Mouse (Mus musculus) heart, embryonic 15.5 days (tissue): ENCODE results near the gene Gm3298. TPM values are rescaled to one million over a fixed set of nuclear protein-coding genes. Genes with fewer than 3 reads are reported as not detected.
"Not testable (repeated sequence)": the region's sequence is repeated elsewhere in the genome, so short reads cannot be mapped to it uniquely, and the experiment has no call there.

Experiments
- ATAC-seq: fragments of 200-750 bp; cut with Nextera tagmentation; replicated peaks from 2 replicates; pipeline ENCODE4 v1.8.0; 2017; ENCODE audit warnings: low read depth, moderate TSS enrichment; ENCODE audit not compliant: insufficient number of reproducible peaks, insufficient read depth, low FRiP score
- H3K27ac ChIP-seq: fragments of 300-500 bp; sonication (generic); 2 replicates; pipeline ENCODE4 v1.5.1; 2015; ENCODE audit warnings: mild to moderate bottlenecking, inconsistent platforms
- H3K27me3 ChIP-seq: fragments of 300-500 bp; sonication (generic); 2 replicates; pipeline ENCODE4 v1.6.1; 2015; ENCODE audit warnings: inconsistent platforms
- H3K36me3 ChIP-seq: fragments of 300-500 bp; sonication (generic); 2 replicates; pipeline ENCODE4 v1.6.1; 2015; ENCODE audit warnings: mild to moderate bottlenecking, inconsistent platforms
- H3K4me1 ChIP-seq: fragments of 300-500 bp; sonication (generic); replicated peaks from 2 replicates; pipeline ENCODE4 v1.6.1; 2015; ENCODE audit warnings: inconsistent platforms
- H3K4me2 ChIP-seq: fragments of 300-500 bp; sonication (generic); 2 replicates; pipeline ENCODE4 v1.6.1; 2015; ENCODE audit warnings: inconsistent platforms, mild to moderate bottlenecking, moderate library complexity
- H3K4me3 ChIP-seq: fragments of 300-500 bp; sonication (generic); 2 replicates; pipeline ENCODE4 v1.5.1; 2015; ENCODE audit warnings: mild to moderate bottlenecking, inconsistent platforms
- H3K9ac ChIP-seq: fragments of 300-500 bp; sonication (generic); 2 replicates; pipeline ENCODE4 v1.6.1; 2015; ENCODE audit warnings: mild to moderate bottlenecking, inconsistent platforms
- H3K9me3 ChIP-seq: fragments of 300-500 bp; sonication (generic); replicated peaks from 2 replicates; pipeline ENCODE4 v1.6.1; 2016; ENCODE audit warnings: inconsistent platforms
- WGBS: fragments of 180-500 bp; shearing (Covaris S2); methylation state at CpG from one replicate; pipeline ENCODE4 v1.1.7; 2015; ENCODE audit warnings: mixed read lengths; 5-methylcytosine and 5-hydroxymethylcytosine counted together
- polyA plus RNA-seq: library from polyadenylated mRNA; unstranded; fragments of >200 nt; fragmentation: Nextera tagmentation; extraction: Ambion mirVana; gene quantifications from 2 replicates; pipeline ENCODE4 v1.2.1, GENCODE M21; 2015

The Gm3298 gene
- polyA plus RNA-seq, result not detected in 2 replicates

DNA sequence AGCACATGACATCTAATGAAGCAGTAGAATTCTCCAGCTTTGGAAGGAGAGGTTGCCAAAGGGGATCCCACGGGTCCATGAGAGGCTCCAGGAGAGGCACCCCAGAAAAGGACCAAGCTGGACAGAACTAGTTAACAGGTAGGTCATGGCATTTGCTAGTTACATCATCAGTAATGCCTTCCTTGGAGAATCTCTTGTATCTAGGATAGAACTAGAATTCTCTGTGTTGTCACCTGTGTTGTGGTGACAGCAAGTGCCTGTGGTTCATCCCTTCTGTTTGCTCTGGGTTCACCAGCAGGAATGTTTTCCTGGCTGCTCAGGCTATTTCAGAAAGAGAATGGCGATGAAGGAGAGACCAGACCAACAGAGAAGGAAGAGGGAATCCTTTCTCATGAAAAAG is at the start of gene Gm3298:
TSS of gene Gm3298 (plus strand) at position 301 of the 400 bp plus-strand sequence.
- not testable (repeated sequence) for H3K4me3 ChIP-seq, H3K4me2 ChIP-seq, H3K36me3 ChIP-seq, ATAC-seq, H3K27me3 ChIP-seq, H3K9me3 ChIP-seq, H3K27ac ChIP-seq, H3K9ac ChIP-seq, H3K4me1 ChIP-seq
- WGBS, result 50% methylated on average over 1 of the region's 2 CpGs

DNA sequence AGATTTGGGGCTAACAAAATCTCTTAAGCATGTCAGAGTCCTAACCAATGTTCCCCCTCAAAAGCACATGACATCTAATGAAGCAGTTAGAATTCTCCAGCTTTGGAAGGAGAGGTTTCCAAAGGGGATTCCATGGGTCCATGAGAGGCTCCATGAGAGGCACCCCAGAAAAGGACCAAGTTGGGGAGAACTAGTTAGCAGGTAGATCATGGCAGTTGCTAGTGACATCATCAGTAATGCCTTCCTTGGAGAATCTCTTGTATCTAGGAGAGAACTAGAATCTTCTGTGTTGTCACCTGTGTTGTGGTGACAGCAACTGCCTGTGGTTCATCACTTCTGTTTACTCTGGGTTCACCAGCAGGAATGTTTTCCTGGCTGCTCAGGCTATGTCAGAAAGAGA is 32.1 kb upstream of the Gm3298 start, which contains the start of gene Gm8297:
TSS of gene Gm8297 (plus strand) at position 301 of the 400 bp plus-strand sequence.
- H3K9me3 ChIP-seq, H3K4me3 ChIP-seq, H3K4me1 ChIP-seq, H3K27me3 ChIP-seq, H3K9ac ChIP-seq, H3K27ac ChIP-seq, H3K4me2 ChIP-seq, H3K36me3 ChIP-seq, ATAC-seq: not testable (repeated sequence)

DNA sequence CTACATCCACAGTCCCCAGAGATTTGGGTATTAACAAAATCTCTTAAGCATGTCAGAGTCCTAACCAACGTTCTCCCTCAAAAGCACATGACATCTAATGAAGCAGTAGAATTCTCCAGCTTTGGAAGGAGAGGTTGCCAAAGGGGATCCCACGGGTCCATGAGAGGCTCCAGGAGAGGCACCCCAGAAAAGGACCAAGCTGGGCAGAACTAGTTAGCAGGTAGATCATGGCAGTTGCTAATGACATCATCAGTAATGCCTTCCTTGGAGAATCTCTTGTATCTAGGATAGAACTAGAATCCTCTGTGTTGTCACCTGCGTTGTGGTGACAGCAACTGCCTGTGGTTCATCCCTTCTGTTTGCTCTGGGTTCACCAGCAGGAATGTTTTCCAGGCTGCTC is 34.6 kb downstream of the Gm3298 start, which contains the start of gene 4930555G01Rik:
TSS of gene 4930555G01Rik (plus strand) at position 301 of the 400 bp plus-strand sequence.
- H3K27me3 ChIP-seq, H3K4me2 ChIP-seq, H3K4me3 ChIP-seq, H3K9ac ChIP-seq, ATAC-seq, H3K9me3 ChIP-seq, H3K36me3 ChIP-seq, H3K4me1 ChIP-seq, H3K27ac ChIP-seq: not testable (repeated sequence)
- WGBS, result no CpG with 5 or more reads among the region's 3 CpGs

Other genes starting within 250 kb of the Gm3298 start
- gene Gm9602, start 239.6 kb upstream of the Gm3298 start, polyA plus RNA-seq, result 0.08 TPM in 1 of 2 replicates, not detected in the other
- gene Gm3269, start 177.8 kb upstream of the Gm3298 start, polyA plus RNA-seq, result not detected in 2 replicates
- gene Gm3264, start 160.3 kb upstream of the Gm3298 start, polyA plus RNA-seq, result 1.0 and 1.1 TPM in 2 replicates
- gene Gm3278, start 123.5 kb upstream of the Gm3298 start, polyA plus RNA-seq, result not detected in 2 replicates
- not detected in 2 replicates for gene Gm8297, start 32.0 kb upstream of the Gm3298 start, polyA plus RNA-seq
- gene 4930555G01Rik, start 34.7 kb downstream of the Gm3298 start, polyA plus RNA-seq, result not detected in 2 replicates
- gene Gm8281, start 55.1 kb downstream of the Gm3298 start, polyA plus RNA-seq, result 1.1 and 1.4 TPM in 2 replicates
- not detected in 2 replicates for gene Gm8279, start 115.6 kb downstream of the Gm3298 start, polyA plus RNA-seq
- not detected in 2 replicates for gene Gm3317, start 148.6 kb downstream of the Gm3298 start, polyA plus RNA-seq
- gene Gm8271, start 169.9 kb downstream of the Gm3298 start, polyA plus RNA-seq, result not detected in 2 replicates
- not detected in 2 replicates for gene Gm3526, start 244.7 kb downstream of the Gm3298 start, polyA plus RNA-seq